Mouse (Mus musculus) E14TG2a.4 (cell line): ENCODE data around the gene Tex261.

Experiments used
- CTCF ChIP-seq: conservative IDR thresholded peaks from 2 replicates; pipeline ENCODE4 v1.5.1; 2014; ENCODE audit warnings: low read length
- NANOG ChIP-seq: IDR thresholded peaks from 2 replicates; pipeline ENCODE4 v1.6.1; 2014; ENCODE audit warnings: borderline replicate concordance, low read length, mixed read lengths
- POU5F1 ChIP-seq: IDR thresholded peaks from 2 replicates; pipeline ENCODE4 v1.6.1; 2014; ENCODE audit warnings: low read length, borderline replicate concordance

DNA sequence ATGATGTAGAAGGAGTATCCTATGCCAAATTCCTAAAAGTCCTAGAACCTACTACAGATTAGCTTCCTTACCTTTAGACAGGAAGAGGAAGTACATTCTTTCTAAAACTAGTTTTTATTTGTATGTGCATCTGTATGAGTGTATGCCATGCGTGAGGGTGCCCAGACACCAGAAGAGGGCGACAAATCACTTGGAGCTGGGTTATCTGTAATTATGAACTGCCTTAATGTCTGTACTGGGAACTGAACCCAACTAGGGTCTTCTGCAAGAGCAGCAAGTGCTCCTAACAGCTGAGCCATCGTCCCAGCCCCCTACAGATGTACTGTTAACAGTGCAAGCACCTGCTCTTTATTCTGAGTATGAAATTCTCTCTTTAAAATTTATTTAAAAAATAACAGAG lies 40.2 kb upstream of the Tex261 start:
- peak; percentile 49 for TF ChIP-seq CTCF
- TF ChIP-seq NANOG = no peak
- TF ChIP-seq POU5F1 = no peak
